Mouse (Mus musculus) midbrain, embryonic 11.5 days (tissue): ENCODE results near the gene Olfr146. TPM values are rescaled to one million over a fixed set of nuclear protein-coding genes. Genes with fewer than 3 reads are reported as not detected.

Source experiments
- ATAC-seq: fragments of 200-750 bp; cut with Nextera tagmentation; 2 replicates; pipeline ENCODE4 v1.8.0; 2017; ENCODE audit warnings: moderate TSS enrichment, moderate library complexity; ENCODE audit not compliant: low FRiP score
- DNase-seq: peaks from one replicate; pipeline ENCODE4 v3.0.0; 2015; ENCODE audit warnings: low spot score; ENCODE audit errors: missing footprints
- H3K27ac ChIP-seq: fragments of 300-500 bp; sonication (generic); 2 replicates; pipeline ENCODE4 v1.5.1; 2014; ENCODE audit warnings: low read depth, low read length
- H3K27me3 ChIP-seq: fragments of 300-500 bp; sonication (generic); 2 replicates; pipeline ENCODE4 v1.6.1; 2014; ENCODE audit warnings: mild to moderate bottlenecking, low read length, moderate library complexity, mixed read lengths; ENCODE audit not compliant: control insufficient read depth, insufficient read depth
- H3K36me3 ChIP-seq: fragments of 300-500 bp; sonication (generic); 2 replicates; pipeline ENCODE4 v1.6.1; 2014; ENCODE audit warnings: mild to moderate bottlenecking, low read length, moderate library complexity, mixed read lengths; ENCODE audit not compliant: control insufficient read depth, insufficient read depth
- H3K4me1 ChIP-seq: fragments of 300-500 bp; sonication (generic); 2 replicates; pipeline ENCODE4 v1.6.1; 2014; ENCODE audit warnings: low read length; ENCODE audit not compliant: control insufficient read depth, insufficient read depth
- H3K4me2 ChIP-seq: fragments of 300-500 bp; sonication (generic); 2 replicates; pipeline ENCODE4 v1.6.1; 2014; ENCODE audit warnings: mild to moderate bottlenecking, moderate library complexity
- H3K4me3 ChIP-seq: fragments of 300-500 bp; sonication (generic); 2 replicates; pipeline ENCODE4 v1.5.1; 2014; ENCODE audit warnings: low read depth, low read length
- H3K9ac ChIP-seq: fragments of 300-500 bp; sonication (generic); 2 replicates; pipeline ENCODE4 v1.6.1; 2014; ENCODE audit warnings: low read length
- H3K9me3 ChIP-seq: fragments of 300-500 bp; sonication (generic); 2 replicates; pipeline ENCODE4 v1.6.1; 2016; ENCODE audit warnings: low read length; ENCODE audit not compliant: control insufficient read depth
- WGBS: fragments of 180-500 bp; shearing (Covaris S2); extraction: QIAGEN DNeasy Blood & Tissue Kit; methylation state at CpG from one replicate; pipeline ENCODE4 v1.1.7; 2014; 5-methylcytosine and 5-hydroxymethylcytosine counted together
- microRNA-seq: library from miRNA; unstranded; fragments of <30 nt; microRNA quantifications from one replicate; pipeline ENCODE4, GENCODE M21; 2017
- polyA plus RNA-seq: library from polyadenylated mRNA; unstranded; fragments of >200 nt; fragmentation: Nextera tagmentation; extraction: Ambion mirVana; gene quantifications from 2 replicates; pipeline ENCODE4 v1.2.1, GENCODE M21; 2014

The Olfr146 gene
- polyA plus RNA-seq = not detected in 2 replicates

DNA sequence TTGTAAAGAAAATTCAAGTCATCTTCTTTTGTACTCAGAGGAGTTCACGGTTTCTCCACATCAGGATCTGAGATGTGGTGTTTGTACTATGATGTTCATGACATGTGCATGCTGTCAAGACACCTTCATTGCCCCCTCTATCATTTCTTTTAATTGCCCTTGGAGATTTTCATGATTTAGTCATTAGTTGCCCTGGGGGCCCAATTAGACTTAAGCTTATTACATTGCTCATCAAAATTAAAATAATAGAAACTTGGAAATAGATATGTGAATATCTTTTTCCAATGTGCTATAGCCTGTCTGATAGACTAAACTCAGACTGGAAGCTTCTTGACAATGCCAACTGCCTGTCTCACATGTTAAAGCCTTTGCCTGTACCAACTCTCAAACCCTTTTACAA is at the start of gene Olfr146:
Gene Olfr146, minus strand, starts transcription at position 101 of the 400 bp plus-strand sequence.
- H3K9ac ChIP-seq = no peak within 1 kb of the TSS
- no peak within 1 kb of the TSS for H3K4me2 ChIP-seq
- H3K27ac ChIP-seq = no peak within 1 kb of the TSS
- no peaks in the 10 kb centered on the region for H3K27me3 ChIP-seq
- no peaks in the 10 kb centered on the region for H3K9me3 ChIP-seq
- H3K4me1 ChIP-seq = no peaks in the 10 kb centered on the region
- no peak for DNase-seq
- 76% methylated on average over 1 of the region's 1 CpGs for WGBS
- H3K36me3 ChIP-seq = no peaks in the 10 kb centered on the region
- ATAC-seq = no peak
- H3K4me3 ChIP-seq = no peak within 1 kb of the TSS

DNA sequence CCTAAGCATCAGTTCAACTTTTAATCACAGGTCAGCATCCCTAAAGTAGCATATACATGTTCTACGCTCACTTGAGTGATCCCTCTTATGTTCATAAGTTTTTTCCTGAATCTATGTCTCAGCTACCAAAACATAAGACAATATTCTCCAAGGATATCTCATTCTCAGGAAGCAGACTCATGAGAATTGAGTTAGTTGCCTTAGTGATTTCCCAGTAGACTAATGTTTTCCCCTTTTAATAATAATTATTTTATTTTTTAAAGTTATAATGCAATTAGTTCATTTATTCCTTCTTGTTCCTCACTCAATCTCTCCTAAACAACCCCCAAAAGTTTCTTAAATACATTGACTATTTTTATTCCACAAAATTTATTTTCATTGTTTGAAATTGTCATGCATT is 41.7 kb upstream of the Olfr146 start, which contains the start of gene Olfr937:
Gene Olfr937, minus strand, starts transcription at position 101 of the 400 bp plus-strand sequence.
- no peaks in the 10 kb centered on the region for H3K36me3 ChIP-seq
- no peaks in the 10 kb centered on the region for H3K9me3 ChIP-seq
- no peak within 1 kb of the TSS for H3K4me2 ChIP-seq
- 79% methylated on average over 1 of the region's 1 CpGs for WGBS
- no peak within 1 kb of the TSS for H3K9ac ChIP-seq
- no peak for ATAC-seq
- H3K27ac ChIP-seq = no peak within 1 kb of the TSS
- no peaks in the 10 kb centered on the region for H3K4me1 ChIP-seq
- no peak for DNase-seq
- H3K27me3 ChIP-seq = no peaks in the 10 kb centered on the region
- no peak within 1 kb of the TSS for H3K4me3 ChIP-seq

DNA sequence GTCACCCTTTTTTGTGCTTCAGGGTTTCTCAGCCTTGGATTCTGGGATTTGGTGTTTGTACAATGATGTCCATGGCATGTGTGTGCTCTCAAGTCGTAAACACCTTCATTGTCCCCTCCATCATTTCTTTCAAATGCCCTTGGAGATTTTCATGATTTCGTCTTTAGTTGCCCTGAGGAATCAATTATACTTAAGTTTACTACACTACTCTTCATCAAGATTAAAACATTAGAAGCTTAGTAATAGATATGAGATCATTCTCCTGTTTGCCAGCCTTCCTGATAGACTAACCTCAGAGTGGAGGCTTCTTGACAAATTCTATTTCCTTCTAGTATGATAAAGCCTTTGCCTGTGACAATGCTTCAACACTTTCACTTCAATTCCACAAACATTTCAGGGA is 23.6 kb downstream of the Olfr146 start, which contains the start of gene Olfr935:
Gene Olfr935, minus strand, starts transcription at position 101 of the 400 bp plus-strand sequence.
- DNase-seq (no peak), ATAC-seq (no peak)
- 83% methylated on average over 2 of the region's 2 CpGs for WGBS
- no peak within 1 kb of the TSS for H3K9ac ChIP-seq
- H3K36me3 ChIP-seq = no peaks in the 10 kb centered on the region
- H3K27me3 ChIP-seq = no peaks in the 10 kb centered on the region
- no peaks in the 10 kb centered on the region for H3K4me1 ChIP-seq
- no peaks in the 10 kb centered on the region for H3K9me3 ChIP-seq
- H3K27ac ChIP-seq = no peak within 1 kb of the TSS
- H3K4me3 ChIP-seq = no peak within 1 kb of the TSS
- no peak within 1 kb of the TSS for H3K4me2 ChIP-seq

DNA sequence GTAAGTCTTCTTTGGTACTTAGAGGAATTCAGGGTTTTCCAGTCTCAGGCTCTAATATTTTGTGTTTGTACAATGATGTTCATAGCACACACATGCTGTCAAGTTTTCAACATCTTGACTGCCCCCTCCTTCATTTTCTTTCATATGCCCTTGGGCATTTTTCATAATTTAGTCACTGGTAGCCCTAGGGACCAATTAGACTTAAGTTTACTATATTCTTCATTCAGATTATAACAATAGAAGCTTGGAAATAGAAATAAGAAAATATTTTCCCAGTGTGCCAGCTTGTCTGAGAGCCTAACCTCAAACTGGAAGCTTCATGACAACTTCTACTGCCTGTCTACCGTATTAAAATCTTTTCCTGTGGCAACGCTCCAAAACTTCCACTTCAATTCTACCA is 35.0 kb downstream of the Olfr146 start, which contains the start of gene Olfr934:
Gene Olfr934, minus strand, starts transcription at position 101 of the 400 bp plus-strand sequence.
- Histone ChIP-seq H3K9ac (no peak within 1 kb of the TSS), H3K9me3 (no peaks in the 10 kb centered on the region), H3K4me1 (no peaks in the 10 kb centered on the region), H3K36me3 (no peaks in the 10 kb centered on the region), H3K4me2 (no peak within 1 kb of the TSS), H3K4me3 (no peak within 1 kb of the TSS), H3K27ac (no peak within 1 kb of the TSS), H3K27me3 (no peaks in the 10 kb centered on the region)
- WGBS = 90% methylated on average over 2 of the region's 2 CpGs
- DNase-seq = no peak
- ATAC-seq = no peak

DNA sequence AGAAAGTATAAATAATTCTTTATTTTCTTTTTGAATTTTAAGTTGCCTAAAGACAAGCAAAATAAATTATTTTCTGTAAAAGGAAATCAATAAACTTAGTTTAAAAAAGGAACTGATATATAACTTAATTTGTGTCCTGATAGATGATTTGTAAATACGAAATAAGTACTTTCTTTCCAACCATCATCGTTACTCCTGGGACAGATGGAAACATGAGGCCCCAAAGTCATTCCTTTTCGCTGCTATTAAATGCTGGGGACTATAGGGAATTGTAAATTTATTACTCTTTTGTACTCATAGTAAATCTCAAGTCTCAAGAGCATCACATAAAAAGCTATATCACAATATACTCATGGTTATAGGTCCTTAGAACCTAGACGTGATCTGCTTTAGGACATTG is 51.2 kb downstream of the Olfr146 start, which contains the start of gene Olfr933:
Gene Olfr933, plus strand, starts transcription at position 301 of the 400 bp plus-strand sequence.
- no peak within 1 kb of the TSS for H3K27ac ChIP-seq
- no peak within 1 kb of the TSS for H3K4me2 ChIP-seq
- H3K9ac ChIP-seq = no peak within 1 kb of the TSS
- ATAC-seq = no peak
- WGBS = 89% methylated on average over 4 of the region's 4 CpGs
- no peaks in the 10 kb centered on the region for H3K9me3 ChIP-seq
- H3K36me3 ChIP-seq = no peaks in the 10 kb centered on the region
- no peak for DNase-seq
- no peaks in the 10 kb centered on the region for H3K4me1 ChIP-seq
- no peaks in the 10 kb centered on the region for H3K27me3 ChIP-seq
- H3K4me3 ChIP-seq = no peak within 1 kb of the TSS

Small RNAs within 50 kb of the gene (microRNA-seq; reads per million reads assigned to microRNA genes)
- not detected for gene Gm25529

Other genes with a start within 250 kb of the Olfr146 start
- gene Olfr922, start 208.8 kb downstream of the Olfr146 start, polyA plus RNA-seq = not detected in 2 replicates
- not detected in 2 replicates for gene Olfr923, start 196.8 kb downstream of the Olfr146 start, polyA plus RNA-seq
- gene Olfr924, start 178.9 kb downstream of the Olfr146 start, polyA plus RNA-seq = not detected in 2 replicates
- gene Olfr26, start 168.3 kb downstream of the Olfr146 start, polyA plus RNA-seq = not detected in 2 replicates
- not detected in 2 replicates for gene Olfr926, start 146.3 kb downstream of the Olfr146 start, polyA plus RNA-seq
- not detected in 2 replicates for gene Olfr930, start 93.6 kb downstream of the Olfr146 start, polyA plus RNA-seq
- gene Olfr933, start 51.1 kb downstream of the Olfr146 start, polyA plus RNA-seq = not detected in 2 replicates
- gene Olfr934, start 35.1 kb downstream of the Olfr146 start, polyA plus RNA-seq = not detected in 2 replicates
- gene Olfr935, start 23.7 kb downstream of the Olfr146 start, polyA plus RNA-seq = not detected in 2 replicates
- gene Olfr937, start 41.6 kb upstream of the Olfr146 start, polyA plus RNA-seq = not detected in 2 replicates
- gene Olfr938, start 55.5 kb upstream of the Olfr146 start, polyA plus RNA-seq = not detected in 2 replicates
- gene Olfr27, start 104.8 kb upstream of the Olfr146 start, polyA plus RNA-seq = not detected in 2 replicates
- not detected in 2 replicates for gene Olfr943, start 142.9 kb upstream of the Olfr146 start, polyA plus RNA-seq
- not detected in 2 replicates for gene Olfr944, start 178.5 kb upstream of the Olfr146 start, polyA plus RNA-seq
- not detected in 2 replicates for gene Olfr1537, start 226.6 kb upstream of the Olfr146 start, polyA plus RNA-seq